Mouse (Mus musculus): ENCODE measurements at regions not wholly inside any gene's neighbourhood (a gene's known extent, or its start where the extent isn't known, plus 50 kb on each side); places are given as distances from the start of the nearest gene placed in this dataset.
"Not testable (repeated sequence)": the region's sequence is repeated elsewhere in the genome, so short reads cannot be mapped to it uniquely, and the experiment has no call there.

- ATAC-seq (ENCODE audit: low read depth): no peak
- 72% methylated on average over 2 of the region's 2 CpGs for WGBS
- H3K9ac ChIP-seq (ENCODE audit: low read length): no peak overlapping the region
Measured at GRCm38 (mm10) chr9:9500345-9500744, 261.4 kb upstream of the Arhgap42 start.

GRCm38 (mm10) chr9:9493594-9494182 is 254.8 kb upstream of the Arhgap42 start:
- Histone ChIP-seq H3K36me3 (ENCODE audit: control insufficient read depth, insufficient read depth, low read length) (no peaks in the 10 kb centered on the region), H3K9me3 (ENCODE audit: control insufficient read depth, low read length) (no peaks in the 10 kb centered on the region), H3K27me3 (ENCODE audit: control insufficient read depth, insufficient read depth, low read depth, low read length) (no peaks in the 10 kb centered on the region), H3K4me3 (ENCODE audit: low read length) (no peak overlapping the region), H3K27ac (ENCODE audit: low read length) (no peak overlapping the region), H3K9ac (ENCODE audit: low read length) (no peak overlapping the region), H3K4me2 (ENCODE audit: low read depth, low read length) (no peak overlapping the region), H3K4me1 (replicated peaks; ENCODE audit: control insufficient read depth, insufficient read depth, low read length) (no peaks in the 10 kb centered on the region)
- 75% methylated on average over 3 of the region's 3 CpGs for WGBS
- no peak for ATAC-seq (ENCODE audit: low read depth)

More at GRCm38 (mm10) chr9:9500345-9500744, 261.4 kb upstream of the Arhgap42 start:
- no peaks in the 10 kb centered on the region for H3K36me3 ChIP-seq (ENCODE audit: control insufficient read depth, insufficient read depth, low read length)
- no peak overlapping the region for H3K4me3 ChIP-seq (ENCODE audit: low read length)
- H3K4me2 ChIP-seq (ENCODE audit: low read depth, low read length): no peak overlapping the region
- H3K27me3 ChIP-seq (ENCODE audit: control insufficient read depth, insufficient read depth, low read depth, low read length): no peaks in the 10 kb centered on the region
- H3K4me1 ChIP-seq (replicated peaks; ENCODE audit: control insufficient read depth, insufficient read depth, low read length): no peaks in the 10 kb centered on the region
- H3K9me3 ChIP-seq (ENCODE audit: control insufficient read depth, low read length): no peaks in the 10 kb centered on the region
- H3K27ac ChIP-seq (ENCODE audit: low read length): no peak overlapping the region

GRCm38 (mm10) chr9:9477145-9477544 is 238.2 kb upstream of the Arhgap42 start:
- H3K4me1 ChIP-seq (replicated peaks; ENCODE audit: control insufficient read depth, insufficient read depth, low read length): no peaks in the 10 kb centered on the region
- no peak overlapping the region for H3K4me3 ChIP-seq (ENCODE audit: low read length)
- no peaks in the 10 kb centered on the region for H3K27me3 ChIP-seq (ENCODE audit: control insufficient read depth, insufficient read depth, low read depth, low read length)
- no peak overlapping the region for H3K9ac ChIP-seq (ENCODE audit: low read length)
- no peaks in the 10 kb centered on the region for H3K36me3 ChIP-seq (ENCODE audit: control insufficient read depth, insufficient read depth, low read length)
- no peak overlapping the region for H3K27ac ChIP-seq (ENCODE audit: low read length)
- H3K4me2 ChIP-seq (ENCODE audit: low read depth, low read length): no peak overlapping the region
- no peak for ATAC-seq (ENCODE audit: low read depth)
- H3K9me3 ChIP-seq (ENCODE audit: control insufficient read depth, low read length): no peaks in the 10 kb centered on the region

- no peak for ATAC-seq (ENCODE audit: low read depth)
- 30% methylated on average over 8 of the region's 8 CpGs for WGBS
Measured at GRCm38 (mm10) chr9:9475009-9475744, 236.3 kb upstream of the Arhgap42 start.

GRCm38 (mm10) chr9:9444213-9444612 is 205.3 kb upstream of the Arhgap42 start:
- Histone ChIP-seq H3K27ac (ENCODE audit: low read length) (no peak overlapping the region), H3K4me2 (ENCODE audit: low read depth, low read length) (no peak overlapping the region), H3K4me1 (replicated peaks; ENCODE audit: control insufficient read depth, insufficient read depth, low read length) (no peaks in the 10 kb centered on the region), H3K9me3 (ENCODE audit: control insufficient read depth, low read length) (no peaks in the 10 kb centered on the region), H3K36me3 (ENCODE audit: control insufficient read depth, insufficient read depth, low read length) (no peaks in the 10 kb centered on the region), H3K9ac (ENCODE audit: low read length) (no peak overlapping the region), H3K4me3 (ENCODE audit: low read length) (no peak overlapping the region), H3K27me3 (ENCODE audit: control insufficient read depth, insufficient read depth, low read depth, low read length) (no peaks in the 10 kb centered on the region)
- 96% methylated on average over 1 of the region's 1 CpGs for WGBS
- ATAC-seq (ENCODE audit: low read depth): no peak

More at GRCm38 (mm10) chr9:9475009-9475744, 236.3 kb upstream of the Arhgap42 start:
- Histone ChIP-seq H3K27ac (ENCODE audit: low read length) (no peak overlapping the region), H3K4me3 (ENCODE audit: low read length) (no peak overlapping the region), H3K36me3 (ENCODE audit: control insufficient read depth, insufficient read depth, low read length) (no peaks in the 10 kb centered on the region), H3K4me2 (ENCODE audit: low read depth, low read length) (no peak overlapping the region), H3K9ac (ENCODE audit: low read length) (no peak overlapping the region), H3K27me3 (ENCODE audit: control insufficient read depth, insufficient read depth, low read depth, low read length) (no peaks in the 10 kb centered on the region), H3K9me3 (ENCODE audit: control insufficient read depth, low read length) (no peaks in the 10 kb centered on the region), H3K4me1 (replicated peaks; ENCODE audit: control insufficient read depth, insufficient read depth, low read length) (no peaks in the 10 kb centered on the region)

- 65% methylated on average over 2 of the region's 2 CpGs for WGBS
- no peaks in the 10 kb centered on the region for H3K9me3 ChIP-seq (ENCODE audit: control insufficient read depth, low read length)
Measured at GRCm38 (mm10) chr9:9420326-9420725, 181.4 kb upstream of the Arhgap42 start.

GRCm38 (mm10) chr9:9412460-9413181 is 173.7 kb upstream of the Arhgap42 start:
- ATAC-seq (ENCODE audit: low read depth): no peak
- H3K9me3 ChIP-seq (ENCODE audit: control insufficient read depth, low read length): no peaks in the 10 kb centered on the region
- H3K27me3 ChIP-seq (ENCODE audit: control insufficient read depth, insufficient read depth, low read depth, low read length): no peaks in the 10 kb centered on the region
- H3K27ac ChIP-seq (ENCODE audit: low read length): no peak overlapping the region
- H3K4me2 ChIP-seq (ENCODE audit: low read depth, low read length): no peak overlapping the region
- no peak overlapping the region for H3K9ac ChIP-seq (ENCODE audit: low read length)
- no peaks in the 10 kb centered on the region for H3K36me3 ChIP-seq (ENCODE audit: control insufficient read depth, insufficient read depth, low read length)
- WGBS: 41% methylated on average over 3 of the region's 3 CpGs
- H3K4me3 ChIP-seq (ENCODE audit: low read length): no peak overlapping the region
- no peaks in the 10 kb centered on the region for H3K4me1 ChIP-seq (replicated peaks; ENCODE audit: control insufficient read depth, insufficient read depth, low read length)

More at GRCm38 (mm10) chr9:9420326-9420725, 181.4 kb upstream of the Arhgap42 start:
- Histone ChIP-seq H3K9ac (ENCODE audit: low read length) (no peak overlapping the region), H3K4me3 (ENCODE audit: low read length) (no peak overlapping the region), H3K27me3 (ENCODE audit: control insufficient read depth, insufficient read depth, low read depth, low read length) (no peaks in the 10 kb centered on the region), H3K4me2 (ENCODE audit: low read depth, low read length) (no peak overlapping the region), H3K27ac (ENCODE audit: low read length) (no peak overlapping the region), H3K36me3 (ENCODE audit: control insufficient read depth, insufficient read depth, low read length) (no peaks in the 10 kb centered on the region), H3K4me1 (replicated peaks; ENCODE audit: control insufficient read depth, insufficient read depth, low read length) (no peaks in the 10 kb centered on the region)
- ATAC-seq (ENCODE audit: low read depth): no peak

- 60% methylated on average over 4 of the region's 4 CpGs for WGBS
Measured at GRCm38 (mm10) chr9:9394190-9394589, 155.3 kb upstream of the Arhgap42 start.

GRCm38 (mm10) chr9:9376650-9377189 is 137.8 kb upstream of the Arhgap42 start:
- no peak overlapping the region for H3K27ac ChIP-seq (ENCODE audit: low read length)
- 72% methylated on average over 2 of the region's 2 CpGs for WGBS
- no peaks in the 10 kb centered on the region for H3K27me3 ChIP-seq (ENCODE audit: control insufficient read depth, insufficient read depth, low read depth, low read length)
- no peak overlapping the region for H3K9ac ChIP-seq (ENCODE audit: low read length)
- H3K4me2 ChIP-seq (ENCODE audit: low read depth, low read length): no peak overlapping the region
- ATAC-seq (ENCODE audit: low read depth): no peak
- H3K4me1 ChIP-seq (replicated peaks; ENCODE audit: control insufficient read depth, insufficient read depth, low read length): no peaks in the 10 kb centered on the region
- H3K9me3 ChIP-seq (ENCODE audit: control insufficient read depth, low read length): no peaks in the 10 kb centered on the region
- no peaks in the 10 kb centered on the region for H3K36me3 ChIP-seq (ENCODE audit: control insufficient read depth, insufficient read depth, low read length)
- no peak overlapping the region for H3K4me3 ChIP-seq (ENCODE audit: low read length)

More at GRCm38 (mm10) chr9:9394190-9394589, 155.3 kb upstream of the Arhgap42 start:
- H3K4me2 ChIP-seq (ENCODE audit: low read depth, low read length); H3K4me3 ChIP-seq (ENCODE audit: low read length); H3K9me3 ChIP-seq (ENCODE audit: control insufficient read depth, low read length); ATAC-seq (ENCODE audit: low read depth); H3K9ac ChIP-seq (ENCODE audit: low read length); H3K27me3 ChIP-seq (ENCODE audit: control insufficient read depth, insufficient read depth, low read depth, low read length); H3K4me1 ChIP-seq (replicated peaks; ENCODE audit: control insufficient read depth, insufficient read depth, low read length); H3K27ac ChIP-seq (ENCODE audit: low read length); H3K36me3 ChIP-seq (ENCODE audit: control insufficient read depth, insufficient read depth, low read length): not testable (repeated sequence)

Data from lung, embryonic 16.5 days (tissue).